Mouse (Mus musculus) kidney, postnatal 14 days (tissue): Measurements from ENCODE around the gene Tmem217.

Source experiments
- DNase-seq: peaks from one replicate; pipeline ENCODE4 v3.0.0; 2022; ENCODE audit warnings: mixed read lengths

Gene Tmem217

GRCm38 (mm10) chr17:29488257-29488977 is 63.8 kb downstream of the Tmem217 start:
- DNase-seq, result peak; percentile 15

DNA sequence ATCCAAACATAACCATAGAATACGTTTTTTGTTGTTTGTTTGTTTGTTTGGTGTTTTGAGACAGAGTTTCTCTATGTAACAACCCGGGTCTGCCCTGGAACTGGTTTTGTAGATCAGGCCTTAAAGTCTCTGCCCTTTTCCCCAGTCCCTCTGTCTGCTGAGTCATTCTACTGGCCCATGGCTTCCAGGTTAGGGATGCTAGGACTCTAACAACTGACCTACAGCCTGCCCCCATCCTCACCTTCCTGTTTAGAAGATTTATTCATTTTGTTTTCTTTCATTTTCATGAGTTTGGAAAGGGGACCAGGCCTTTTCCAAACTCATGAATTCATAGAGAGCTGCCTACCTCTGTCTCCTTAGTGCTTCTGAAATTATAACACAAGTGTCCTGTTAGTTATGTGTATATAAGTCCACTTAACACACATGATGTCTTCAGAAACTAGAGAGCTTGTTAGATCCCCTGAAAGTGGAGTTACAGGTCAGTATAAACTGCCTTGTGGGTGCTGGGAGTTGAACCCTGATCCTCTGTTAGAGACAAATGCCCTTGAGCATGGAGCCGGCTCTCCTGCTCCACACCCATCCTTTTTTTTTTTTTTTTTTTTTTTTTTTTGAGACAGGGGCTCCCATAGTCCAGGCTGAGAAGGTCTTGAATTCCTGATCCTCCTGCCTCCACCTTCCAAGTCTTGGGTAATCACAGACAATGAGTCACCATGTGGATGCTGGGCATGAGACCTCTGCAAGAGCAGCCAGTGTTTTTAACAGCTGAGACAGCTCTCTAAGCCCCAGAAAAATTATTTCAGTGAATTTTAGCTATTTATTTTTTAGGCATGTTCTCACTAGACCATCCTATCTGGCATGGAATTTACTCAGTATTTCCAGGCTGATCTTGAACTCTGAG is 66.6 kb downstream of the Tmem217 start:
- no peak for DNase-seq

DNA sequence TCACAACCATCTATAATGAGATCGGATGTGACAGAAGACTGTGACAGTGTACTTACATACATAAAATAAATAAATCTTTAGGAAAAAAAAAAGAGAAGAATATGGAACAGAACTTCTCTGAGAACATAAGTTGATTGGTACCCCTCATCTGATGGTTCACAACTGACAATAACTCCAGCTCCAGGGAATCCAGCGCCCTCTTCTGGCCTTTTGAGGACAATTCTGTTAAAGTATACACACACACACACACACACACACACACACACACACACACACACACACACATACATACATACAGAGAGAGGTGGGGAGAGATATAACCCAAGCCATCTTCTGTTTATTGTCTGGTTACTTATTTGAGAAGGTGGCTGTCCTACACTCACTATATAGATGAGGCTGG is 67.8 kb downstream of the Tmem217 start:
- no peak for DNase-seq

GRCm38 (mm10) chr17:29483282-29483681 is 68.9 kb downstream of the Tmem217 start:
- DNase-seq, result no peak

DNA sequence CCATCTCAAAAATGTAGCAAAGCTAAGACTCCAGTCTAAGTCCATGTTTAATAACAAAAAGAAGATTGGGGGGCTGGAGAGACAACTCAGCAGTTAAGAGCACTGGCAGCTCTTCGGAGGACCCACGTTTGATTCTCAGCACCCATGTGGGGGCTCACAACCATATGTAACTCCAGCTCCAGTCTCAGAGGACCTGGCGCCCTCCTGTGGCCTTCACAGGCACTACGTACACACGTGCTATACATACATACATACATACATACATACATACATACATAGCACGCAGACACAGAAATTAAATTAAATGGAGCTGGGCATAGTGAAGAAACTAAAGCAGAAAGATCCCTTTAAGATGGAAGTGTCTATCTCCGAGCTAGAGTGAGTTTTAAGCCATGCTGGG is 69.6 kb downstream of the Tmem217 start:
- no peak for DNase-seq

GRCm38 (mm10) chr17:29480256-29480655 is 71.9 kb downstream of the Tmem217 start:
- no peak for DNase-seq

GRCm38 (mm10) chr17:29478271-29478670 is 73.9 kb downstream of the Tmem217 start:
- no peak for DNase-seq

GRCm38 (mm10) chr17:29477357-29477756 is 74.8 kb downstream of the Tmem217 start:
- DNase-seq, result no peak

GRCm38 (mm10) chr17:29476461-29476860 is 75.7 kb downstream of the Tmem217 start:
- DNase-seq, result no peak
